10 mouse cellular contexts compared by ENCODE assay signal in the genomic region with DNA sequence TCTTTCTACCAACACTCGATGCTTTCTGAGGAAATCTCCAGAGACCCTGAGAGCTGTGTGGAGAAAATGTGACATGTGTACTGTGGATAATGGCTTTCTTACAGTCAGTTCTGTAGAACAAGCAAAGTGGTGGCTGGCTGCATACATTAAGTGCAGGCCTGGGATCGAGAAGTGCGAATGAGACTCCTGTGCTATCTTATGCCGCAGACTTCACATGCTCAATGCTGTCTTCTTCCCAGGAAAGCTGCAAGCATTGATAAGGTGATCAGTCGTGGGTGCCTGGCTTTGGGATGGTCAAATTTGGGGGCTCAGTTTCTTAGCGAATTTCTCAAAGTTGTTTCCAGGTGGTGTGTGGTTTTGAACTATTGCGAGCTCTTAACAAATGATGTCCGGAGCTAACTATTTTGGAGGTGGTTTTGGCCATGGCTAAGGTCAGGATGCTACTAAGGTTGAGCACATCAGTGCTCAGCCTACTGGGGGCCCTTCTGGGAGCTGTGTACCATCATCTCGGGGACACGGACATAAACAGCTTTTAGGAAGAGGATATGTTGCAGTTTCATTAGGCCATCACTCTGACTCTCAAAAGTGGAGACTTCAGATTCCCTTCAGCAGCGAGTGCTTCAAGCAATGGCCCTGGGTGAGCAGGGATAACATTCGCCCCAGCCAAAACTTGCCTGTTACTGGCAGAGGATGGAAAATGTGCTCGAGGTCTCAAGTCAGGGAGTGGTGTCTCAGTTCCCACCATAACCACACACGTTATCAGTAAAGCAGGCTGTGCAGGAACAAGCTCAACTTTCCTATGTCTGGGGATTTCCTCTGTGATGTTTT.
DNase-seq lines count a peak whose midpoint lies in the region; ATAC-seq and TF ChIP-seq lines count a peak whose summit lies in the region.
"Had no signal": no experiment of that assay in that cellular context is flagged by ENCODE, and none has a peak within 500 bp of the region (broad histone marks: within the 10 kb centered on the region; RNA-seq: fewer than 3 reads in every experiment).

No protein-coding gene starts in this region.

- WGBS in stomach, embryonic 14.5 days: 70% methylated on average over 14 of the region's 14 CpGs
- 64% methylated on average over 14 of the region's 14 CpGs for WGBS in stomach, postnatal 0 days
- WGBS in limb, embryonic 10.5 days: 81% methylated on average over 14 of the region's 14 CpGs

- H3K4me2 ChIP-seq in stomach, embryonic 14.5 days (replicated peaks; ENCODE audit: low read depth, low read length): no peak overlapping the region
- H3K4me2 ChIP-seq in stomach, postnatal 0 days (replicated peaks; ENCODE audit: low read depth): no peak overlapping the region
- H3K4me2 ChIP-seq: neural tube, embryonic 12.5 days had no signal

- TF ChIP-seq EP300 in stomach, postnatal 0 days (optimal IDR thresholded peaks at IDR 0.05): no peak

- no peak overlapping the region for H3K4me3 ChIP-seq in stomach, embryonic 14.5 days (ENCODE audit: low read depth, low read length)
- H3K4me3 ChIP-seq in stomach, postnatal 0 days (ENCODE audit: low read depth, low read length): no peak overlapping the region
- no peak overlapping the region for H3K4me3 ChIP-seq in limb, embryonic 10.5 days
- H3K4me3 ChIP-seq: neural tube, embryonic 12.5 days had no signal

- H3K36me3 ChIP-seq in stomach, embryonic 14.5 days (ENCODE audit: control insufficient read depth, insufficient read depth, low read length): no peaks in the 10 kb centered on the region
- no peaks in the 10 kb centered on the region for H3K36me3 ChIP-seq in stomach, postnatal 0 days (ENCODE audit: control insufficient read depth, insufficient read depth, low read length)
- no peaks in the 10 kb centered on the region for H3K36me3 ChIP-seq in limb, embryonic 10.5 days
- H3K36me3 ChIP-seq: neural tube, embryonic 12.5 days had no signal

- no peaks in the 10 kb centered on the region for H3K4me1 ChIP-seq in stomach, embryonic 14.5 days (ENCODE audit: control insufficient read depth, insufficient read depth, low read length)
- H3K4me1 ChIP-seq in stomach, postnatal 0 days (replicated peaks; ENCODE audit: control insufficient read depth, insufficient read depth): no peaks in the 10 kb centered on the region
- H3K4me1 ChIP-seq in limb, embryonic 10.5 days: no peaks in the 10 kb centered on the region

- no peak overlapping the region for H3K27ac ChIP-seq in stomach, embryonic 14.5 days (ENCODE audit: low read length)
- no peak overlapping the region for H3K27ac ChIP-seq in stomach, postnatal 0 days (replicated peaks)
- H3K27ac ChIP-seq in limb, embryonic 10.5 days: no peak overlapping the region
- H3K27ac ChIP-seq: neural tube, embryonic 12.5 days had no signal

- no peak overlapping the region for H3K9ac ChIP-seq in stomach, embryonic 14.5 days (replicated peaks; ENCODE audit: low read depth, low read length)
- H3K9ac ChIP-seq in stomach, postnatal 0 days (ENCODE audit: low read length): no peak overlapping the region
- H3K9ac ChIP-seq: neural tube, embryonic 12.5 days had no signal

- intact Hi-C loops in heart, postnatal 14 days (cut with DNase I): no loop called here
- intact Hi-C loops in gastrocnemius, postnatal 14 days (cut with DNase I; ENCODE audit: low total_unique reads): no loop called here

- no peaks in the 10 kb centered on the region for H3K9me3 ChIP-seq in stomach, embryonic 14.5 days (ENCODE audit: control insufficient read depth, low read depth, low read length)
- no peaks in the 10 kb centered on the region for H3K9me3 ChIP-seq in stomach, postnatal 0 days (ENCODE audit: control insufficient read depth, low read length)
- H3K9me3 ChIP-seq in limb, embryonic 10.5 days (replicated peaks): no peaks in the 10 kb centered on the region
- H3K9me3 ChIP-seq: neural tube, embryonic 12.5 days had no signal

- H3K27me3 ChIP-seq in stomach, embryonic 14.5 days (ENCODE audit: control insufficient read depth, insufficient read depth, low read length): no peaks in the 10 kb centered on the region
- no peaks in the 10 kb centered on the region for H3K27me3 ChIP-seq in stomach, postnatal 0 days (ENCODE audit: control insufficient read depth, insufficient read depth, low read length)
- no peaks in the 10 kb centered on the region for H3K27me3 ChIP-seq in limb, embryonic 10.5 days (ENCODE audit: low read depth, poor library complexity, severe bottlenecking)
- H3K27me3 ChIP-seq: neural tube, embryonic 12.5 days had no signal

- DNase-seq in heart, adult 11 months: peak; percentile 96
- no peak for DNase-seq in heart, postnatal 14 days
- no peak for DNase-seq in stomach, postnatal 0 days (ENCODE audit: low spot score)
- DNase-seq in limb, embryonic 10.5 days (ENCODE audit: low spot score): peak; percentile 23
- no peak for DNase-seq in gastrocnemius, postnatal 14 days
- no peak for DNase-seq in adrenal gland, postnatal 14 days
- DNase-seq in layer of hippocampus, postnatal 36 days: no peak
- DNase-seq: kidney, adult 11 months had no signal

- TF ChIP-seq CTCF in stomach, postnatal 0 days (IDR thresholded peaks at IDR 0.05; ENCODE audit: low read depth): no peak

- ATAC-seq in stomach, embryonic 14.5 days (ENCODE audit: insufficient number of reproducible peaks, insufficient read depth, low FRiP score, low read depth): peak; percentile 74; the same call in 1 of the 2 replicates
- ATAC-seq in stomach, postnatal 0 days (ENCODE audit: low FRiP score, low TSS enrichment): no peak

Comparison
In these comparisons a context has a peak if more than half of its experiments do, and no peak if none do; other contexts are left out.
1. DNase-seq: peak in heart, adult 11 months (single experiment) and limb, embryonic 10.5 days (single experiment); none in heart, postnatal 14 days (0 of 2), stomach, postnatal 0 days (single experiment), gastrocnemius, postnatal 14 days (single experiment), adrenal gland, postnatal 14 days (single experiment) and layer of hippocampus, postnatal 36 days (0 of 2).